Mouse (Mus musculus) mouse embryonic stem cell (cell line): ENCODE results near the gene Nat8f1.
"Not testable (repeated sequence)": the region's sequence is repeated elsewhere in the genome, so short reads cannot be mapped to it uniquely, and the experiment has no call there.

ENCODE experiments used
- in situ Hi-C, 2 experiments: fragments of 300-500 bp; cut with MboI; formaldehyde crosslinking; loops; 1 replicate in 1 of 2; 3 replicates in 1 of 2; pipeline ENCODE4 v1.14.3; 2019 to 2020; ENCODE audit warnings: low sequenced_read_pairs in 2 of 2, low pct_unique_long_range_greater_than_20kb in 1 of 2, mixed read lengths in 1 of 2; ENCODE audit not compliant: unreplicated experiment in 1 of 2

The Nat8f1 gene

DNA sequence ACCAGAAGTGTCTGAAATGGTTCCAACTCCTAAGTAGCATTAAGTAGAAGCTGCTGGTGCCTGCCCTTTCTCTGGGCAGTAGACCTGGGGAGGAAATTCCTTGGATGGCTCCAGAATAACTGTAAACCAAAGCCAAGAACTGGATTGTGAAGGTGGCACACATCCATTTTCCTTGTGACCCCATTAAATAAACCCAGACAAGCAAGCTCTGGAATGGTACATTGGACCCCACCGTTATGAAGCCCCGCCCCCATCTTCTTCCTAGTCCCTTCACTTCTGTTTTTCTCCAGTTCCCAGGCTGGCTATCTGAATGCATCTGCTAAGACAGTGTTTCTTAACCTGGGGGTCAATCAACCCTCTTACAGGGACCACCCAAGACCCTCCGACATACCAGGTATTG, 3.9 kb downstream of the Nat8f1 start, which contains the start of gene Tprkb:
TSS of gene Tprkb (plus strand) at position 279 of the 400 bp plus-strand sequence.
- in situ Hi-C loops: no loop called here

DNA sequence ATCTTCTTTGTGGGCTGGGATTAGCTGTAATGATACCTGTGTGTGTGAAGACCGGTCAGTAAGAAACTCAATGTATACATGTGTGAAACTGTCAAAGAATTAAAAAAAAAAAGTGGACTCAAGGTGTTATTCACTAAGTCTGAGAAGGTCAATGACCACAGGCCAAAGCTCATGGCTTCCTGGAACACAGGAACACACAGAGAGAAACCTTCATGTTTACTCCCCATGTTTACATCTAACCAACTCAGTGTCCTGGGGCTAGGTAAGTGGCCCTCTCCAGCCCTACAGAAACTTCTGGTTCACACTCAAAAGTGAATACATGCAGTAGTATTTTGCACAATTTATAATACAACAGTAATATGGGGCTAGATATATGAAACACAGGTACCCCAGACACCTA, 5.8 kb downstream of the Nat8f1 start:
- in situ Hi-C loops: loop anchor here in 1 of 2 experiments (10.0 kb wide), 1 partner anchor 95 kb away; no protein-coding TSS in a partner anchor

DNA sequence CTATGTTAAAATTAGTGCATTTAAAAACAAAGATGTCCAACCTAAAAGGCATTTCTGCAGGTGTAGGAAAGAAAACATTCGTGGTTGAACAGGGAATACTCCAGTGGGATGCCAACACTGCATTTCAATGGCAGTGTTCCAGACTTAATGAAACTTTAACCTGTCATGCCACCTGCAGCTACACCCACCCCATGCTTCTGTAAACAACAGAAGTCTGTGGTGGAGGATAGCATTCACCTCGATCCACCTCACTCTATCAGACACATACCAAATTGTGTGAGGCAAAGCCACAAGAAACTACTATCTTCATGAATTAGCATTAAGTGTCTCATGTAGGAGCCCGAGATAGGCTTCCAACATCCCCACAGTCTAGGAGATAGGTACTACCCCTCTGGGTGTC, 7.1 kb downstream of the Nat8f1 start:
- in situ Hi-C loops: loop anchor here in 1 of 2 experiments (10.0 kb wide), 1 partner anchor 96 kb away; no protein-coding TSS in a partner anchor

DNA sequence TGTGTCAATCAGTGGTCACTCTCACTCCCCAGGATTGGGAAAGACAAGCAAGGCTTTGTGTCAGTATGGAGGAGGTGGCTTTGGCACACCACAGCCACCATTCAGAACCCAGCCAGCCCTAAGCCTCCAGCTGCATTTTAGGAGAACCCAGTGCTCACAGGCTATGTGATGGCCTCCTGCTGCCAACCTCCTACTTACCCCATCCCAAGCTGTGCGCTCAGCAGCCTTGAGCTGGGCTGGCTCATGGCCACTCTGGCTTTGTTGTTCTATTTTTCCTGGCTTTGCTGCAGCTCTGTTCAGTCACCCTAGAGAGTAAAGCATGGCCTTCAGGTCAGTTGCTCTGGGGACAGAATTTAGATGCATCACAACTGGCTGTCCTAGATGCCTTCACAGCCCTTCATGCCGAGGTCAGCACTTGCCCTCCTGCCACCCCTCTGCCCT, 8.6 kb downstream of the Nat8f1 start:
- in situ Hi-C loops: loop anchor here in 1 of 2 experiments (10.0 kb wide), 1 partner anchor 98 kb away; no protein-coding TSS in a partner anchor

DNA sequence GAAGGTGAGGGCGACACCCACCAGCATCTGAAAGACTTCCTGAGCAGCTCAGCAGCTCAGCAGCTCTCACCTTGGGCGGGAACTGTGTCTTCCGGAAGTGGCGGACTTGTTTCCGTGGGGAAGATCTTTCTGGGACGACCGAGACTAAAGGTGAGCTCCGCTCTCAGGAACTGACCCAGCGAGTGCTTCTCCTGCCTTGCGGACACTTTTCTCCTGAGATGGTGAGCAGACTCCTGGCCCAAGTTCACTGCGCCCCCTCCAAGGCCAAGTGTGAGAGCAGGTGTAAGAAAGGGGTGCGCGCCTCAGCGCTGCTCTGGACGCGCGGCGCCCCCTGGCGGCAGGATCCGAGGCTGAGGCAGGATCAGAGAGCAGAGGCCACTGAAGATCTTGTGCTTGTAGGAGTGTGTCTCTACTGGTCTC, 10.8 kb downstream of the Nat8f1 start, which contains the start of gene Nat8f4:
TSS of gene Nat8f4 (minus strand) at position 243 of the 420 bp plus-strand sequence.
- in situ Hi-C loops: loop anchor here in 1 of 2 experiments (5.0 to 10.0 kb wide), 2 partner anchors 57 to 100 kb away; no protein-coding TSS in a partner anchor

DNA sequence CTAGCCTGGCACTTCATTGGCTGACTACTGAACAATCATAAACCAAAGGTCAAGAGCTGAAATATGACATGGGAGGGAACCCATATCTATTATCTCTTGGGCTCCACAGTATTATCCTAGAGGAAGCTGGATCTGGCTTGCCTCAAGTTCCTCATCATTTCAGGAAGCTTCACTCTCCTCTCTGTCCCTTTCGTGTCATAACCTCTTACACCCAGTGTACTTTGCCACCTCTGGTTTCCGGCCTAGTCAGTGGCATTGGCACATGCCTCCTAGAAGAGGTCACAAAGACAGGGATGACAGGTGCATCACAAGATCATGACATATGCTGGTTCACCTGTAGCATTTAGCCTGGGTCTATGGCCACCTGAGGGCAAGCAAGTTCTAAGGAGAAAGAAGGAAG, 13.2 kb downstream of the Nat8f1 start:
- in situ Hi-C loops: loop anchor here in 1 of 2 experiments (5.0 to 10.0 kb wide), 2 partner anchors 55 to 102 kb away; no protein-coding TSS in a partner anchor

DNA sequence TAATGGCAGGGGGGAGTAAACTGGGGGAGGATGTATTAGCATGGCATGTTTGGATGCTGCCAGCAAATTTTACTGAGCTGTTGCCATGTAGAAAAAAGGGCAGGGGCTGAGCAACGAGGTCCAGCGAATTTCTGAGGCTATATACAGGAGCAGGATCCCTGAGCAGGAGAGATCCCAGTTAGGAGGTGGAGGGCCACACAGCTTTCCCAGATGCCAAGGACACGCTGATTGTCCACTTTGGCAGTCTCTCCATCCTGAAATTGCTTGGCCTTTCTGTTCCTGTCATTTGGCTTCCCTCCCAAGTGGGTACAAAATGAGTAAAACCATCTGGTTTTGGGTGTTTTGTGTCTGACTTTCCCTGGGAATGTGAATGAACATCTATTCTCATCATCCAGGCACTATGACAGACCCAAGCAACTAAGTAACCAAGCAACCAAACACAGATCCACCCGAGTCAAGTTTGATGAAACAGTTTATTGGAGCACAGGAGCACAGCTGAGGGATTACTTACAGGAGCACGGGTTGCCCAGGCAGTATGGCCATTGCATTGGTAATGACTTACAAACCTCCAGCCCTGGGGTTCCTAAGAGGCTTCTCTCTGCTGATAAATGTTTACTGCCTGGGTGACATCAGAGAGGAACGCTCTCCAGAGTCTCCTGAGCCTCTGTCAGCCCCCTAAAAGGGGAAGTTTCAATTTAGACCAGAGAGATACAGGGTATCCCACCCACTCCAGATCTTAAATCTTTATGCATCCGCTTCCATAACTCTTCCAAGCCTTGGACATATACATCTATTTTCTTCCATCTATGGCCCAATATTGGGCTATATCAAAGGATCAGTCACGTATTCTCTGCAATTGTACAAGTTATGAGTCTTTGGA, 16.7 kb downstream of the Nat8f1 start:
- in situ Hi-C loops: not testable (repeated sequence)

DNA sequence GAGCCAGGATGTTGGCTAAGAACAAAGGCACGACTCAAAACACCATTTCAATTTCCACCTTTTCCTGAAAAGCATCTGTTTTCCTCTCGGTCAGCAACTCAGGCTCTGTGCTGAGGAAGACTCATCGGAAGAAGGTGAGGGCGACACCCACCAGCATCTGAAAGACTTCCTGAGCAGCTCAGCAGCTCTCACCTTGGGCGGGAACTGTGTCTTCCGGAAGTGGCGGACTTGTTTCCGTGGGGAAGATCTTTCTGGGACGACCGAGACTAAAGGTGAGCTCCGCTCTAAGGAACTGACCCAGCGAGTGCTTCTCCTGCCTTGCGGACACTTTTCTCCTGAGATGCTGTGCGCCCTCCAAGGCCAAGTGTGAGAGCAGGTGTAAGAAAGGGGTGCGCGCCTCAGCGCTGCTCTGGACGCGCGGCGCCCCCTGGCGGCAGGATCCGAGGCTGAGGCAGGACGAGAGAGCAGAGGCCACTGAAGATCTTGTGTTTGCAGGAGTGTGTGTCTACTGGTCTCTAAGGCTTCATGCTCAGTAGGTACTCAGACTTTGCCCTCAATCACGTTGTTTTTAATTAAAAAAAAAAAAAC, 20.3 kb downstream of the Nat8f1 start:
- in situ Hi-C loops: not testable (repeated sequence)

DNA sequence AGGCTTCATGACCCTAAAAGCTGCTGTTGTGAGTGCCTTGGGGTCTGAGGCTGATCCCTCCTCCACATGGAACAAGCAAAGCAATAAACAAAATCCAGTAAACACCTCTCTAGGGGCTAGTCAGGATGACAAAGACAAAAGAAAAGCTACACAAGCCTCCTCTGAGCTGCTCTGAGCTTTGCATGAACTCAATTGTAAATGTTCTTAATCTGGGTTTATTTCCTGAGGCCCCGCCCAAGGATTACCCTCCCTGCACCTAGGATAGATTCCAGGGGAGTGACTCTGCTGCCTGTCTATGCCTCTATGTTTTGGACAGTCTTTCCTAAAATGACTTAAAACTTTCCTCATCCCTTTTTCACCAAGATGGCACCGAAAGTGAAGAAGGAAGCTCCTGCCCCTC, 26.5 kb downstream of the Nat8f1 start:
- in situ Hi-C loops: no loop called here

DNA sequence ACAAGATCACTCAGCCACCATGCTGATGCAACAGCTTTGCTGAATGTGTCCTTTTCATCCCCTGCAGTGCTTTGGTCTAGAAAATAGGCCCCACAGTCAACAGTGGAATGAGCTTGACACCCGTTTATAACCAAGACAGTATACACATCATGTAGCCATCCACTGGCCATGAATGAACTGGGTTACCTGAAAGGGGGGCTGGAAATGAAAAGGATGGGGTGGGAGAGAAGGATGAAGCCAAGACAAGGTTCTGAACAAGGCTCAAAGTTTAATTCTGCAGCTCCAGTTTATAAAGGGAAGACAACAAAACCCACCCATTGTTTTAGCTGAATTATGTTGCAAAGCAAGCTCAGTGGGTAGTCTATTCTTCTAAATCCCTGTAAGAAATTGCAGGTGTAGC, 31.2 kb downstream of the Nat8f1 start:
- in situ Hi-C loops: no loop called here

DNA sequence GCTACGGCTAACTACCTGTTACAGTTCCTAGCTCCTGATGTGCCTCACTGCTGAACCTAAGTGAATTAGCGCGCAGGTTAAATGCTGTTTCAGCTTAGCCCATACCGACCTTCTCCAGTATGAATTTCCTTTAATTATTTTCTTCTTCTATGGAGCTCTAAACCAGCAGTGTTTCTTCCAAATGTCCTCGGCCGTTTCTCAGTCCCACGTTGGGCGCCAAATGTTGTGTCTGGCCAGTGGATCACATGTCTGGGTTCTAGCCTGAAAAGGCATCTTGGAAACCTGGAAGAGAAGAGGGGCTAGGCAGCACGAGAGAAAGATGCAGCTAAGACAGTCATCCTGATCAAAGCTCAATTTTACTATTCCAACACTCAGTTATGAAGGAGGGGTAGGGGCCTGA, 32.2 kb downstream of the Nat8f1 start:
- in situ Hi-C loops: not testable (repeated sequence)

DNA sequence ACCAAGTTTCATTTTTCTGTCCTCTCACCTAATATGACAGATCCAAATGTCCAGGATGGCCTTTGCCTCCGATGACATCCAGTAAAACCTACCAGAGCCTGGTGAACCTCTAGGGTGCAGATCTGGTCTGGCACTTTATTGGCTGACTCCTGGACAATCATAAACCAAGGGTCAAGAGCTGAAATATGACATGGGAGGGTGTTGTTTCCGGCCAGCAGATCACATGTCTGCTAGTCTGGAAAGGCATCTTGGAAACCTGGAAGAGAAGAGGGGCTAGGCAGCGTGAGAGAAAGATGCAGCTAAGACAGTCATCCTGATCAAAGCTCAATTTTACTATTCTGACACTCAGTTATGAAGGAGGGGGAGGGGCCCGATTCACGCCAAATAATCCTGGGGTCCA, 46.5 kb downstream of the Nat8f1 start, which contains the start of gene Nat8f2:
TSS of gene Nat8f2 (minus strand) at position 153 of the 400 bp plus-strand sequence.
- in situ Hi-C loops: not testable (repeated sequence)

DNA sequence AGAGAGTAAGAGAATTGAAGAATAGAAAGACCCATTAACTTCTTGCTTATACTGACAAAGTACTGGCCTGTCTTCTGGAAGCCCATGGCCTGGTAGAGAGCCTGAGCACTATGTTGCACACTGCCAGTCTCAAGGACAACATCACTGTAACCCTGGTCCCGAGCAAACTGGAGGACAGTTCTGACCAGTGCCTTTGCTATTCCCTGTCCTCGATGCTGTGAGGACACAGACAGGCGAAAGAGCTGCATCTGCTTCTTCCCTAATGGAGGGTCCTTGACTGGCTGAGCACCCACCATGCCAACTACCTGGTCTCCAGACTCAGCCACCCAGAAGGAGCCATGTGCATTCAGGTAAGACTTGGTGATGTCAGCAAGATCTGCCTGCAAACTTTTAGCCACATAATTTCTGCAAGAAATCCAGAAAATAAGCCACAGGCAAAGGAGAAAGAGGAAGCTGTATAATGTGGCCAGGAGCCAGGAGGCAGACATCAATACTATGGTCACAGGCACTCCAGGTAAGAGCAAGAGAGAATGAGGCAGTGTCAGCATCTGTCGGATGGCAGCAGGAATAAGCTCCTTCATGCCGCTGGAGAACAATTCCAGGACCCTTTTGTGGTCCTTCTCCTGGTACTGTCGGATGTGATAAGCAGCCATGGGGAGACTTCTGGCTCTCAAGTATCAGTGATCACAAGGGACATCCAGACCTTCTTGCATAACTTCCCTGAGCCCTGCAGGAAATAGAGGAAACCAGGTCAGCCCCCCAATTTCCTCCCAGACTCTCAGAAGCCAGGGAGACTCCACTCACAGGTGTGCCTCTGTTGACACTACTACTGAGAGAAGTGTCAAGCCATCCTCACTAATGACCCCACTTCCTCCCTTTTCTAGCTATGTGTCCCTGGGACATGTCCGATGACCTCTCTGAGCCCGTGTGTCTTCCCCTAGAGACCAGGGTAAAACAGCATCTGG, 47.5 kb downstream of the Nat8f1 start:
- in situ Hi-C loops: no loop called here

DNA sequence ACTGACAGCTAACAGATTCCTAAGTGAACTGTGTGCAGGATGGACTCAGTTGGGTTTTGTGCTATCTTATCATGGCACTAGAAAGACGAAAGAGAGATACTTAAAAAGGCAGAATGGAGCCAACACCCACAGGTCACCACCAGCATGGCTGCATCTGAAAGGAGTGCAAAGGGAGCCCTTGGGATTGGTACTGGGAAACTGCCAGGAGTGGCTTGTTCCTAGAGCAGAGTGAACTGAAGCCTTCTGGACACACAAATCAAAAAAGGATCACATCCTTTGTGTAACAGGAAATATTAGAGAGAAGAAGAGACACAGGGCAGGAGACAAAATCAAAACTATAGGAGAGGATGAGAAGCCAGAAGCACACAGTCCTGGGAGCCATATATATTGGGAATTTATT, 48.5 kb downstream of the Nat8f1 start:
- in situ Hi-C loops: not testable (repeated sequence)

DNA sequence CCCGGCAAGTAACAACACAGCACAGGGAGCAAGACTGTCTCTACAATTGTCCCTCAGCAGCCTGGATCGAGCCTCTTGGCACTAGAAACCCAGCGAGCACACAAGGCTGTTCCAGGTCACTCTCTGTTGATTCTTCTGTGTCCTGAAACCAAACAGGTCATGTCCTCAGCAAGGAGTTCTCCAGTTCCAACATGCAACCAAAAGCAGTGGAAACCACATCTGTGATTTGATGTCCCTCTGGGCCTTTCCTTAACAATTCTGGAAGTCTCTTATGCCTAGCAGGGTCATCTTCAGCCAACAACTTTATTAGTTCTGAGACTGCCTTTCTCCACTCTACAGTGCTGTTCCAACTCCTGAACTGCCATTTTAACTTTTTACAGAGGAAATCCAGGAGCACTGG, 49.3 kb downstream of the Nat8f1 start:
- in situ Hi-C loops: not testable (repeated sequence)

DNA sequence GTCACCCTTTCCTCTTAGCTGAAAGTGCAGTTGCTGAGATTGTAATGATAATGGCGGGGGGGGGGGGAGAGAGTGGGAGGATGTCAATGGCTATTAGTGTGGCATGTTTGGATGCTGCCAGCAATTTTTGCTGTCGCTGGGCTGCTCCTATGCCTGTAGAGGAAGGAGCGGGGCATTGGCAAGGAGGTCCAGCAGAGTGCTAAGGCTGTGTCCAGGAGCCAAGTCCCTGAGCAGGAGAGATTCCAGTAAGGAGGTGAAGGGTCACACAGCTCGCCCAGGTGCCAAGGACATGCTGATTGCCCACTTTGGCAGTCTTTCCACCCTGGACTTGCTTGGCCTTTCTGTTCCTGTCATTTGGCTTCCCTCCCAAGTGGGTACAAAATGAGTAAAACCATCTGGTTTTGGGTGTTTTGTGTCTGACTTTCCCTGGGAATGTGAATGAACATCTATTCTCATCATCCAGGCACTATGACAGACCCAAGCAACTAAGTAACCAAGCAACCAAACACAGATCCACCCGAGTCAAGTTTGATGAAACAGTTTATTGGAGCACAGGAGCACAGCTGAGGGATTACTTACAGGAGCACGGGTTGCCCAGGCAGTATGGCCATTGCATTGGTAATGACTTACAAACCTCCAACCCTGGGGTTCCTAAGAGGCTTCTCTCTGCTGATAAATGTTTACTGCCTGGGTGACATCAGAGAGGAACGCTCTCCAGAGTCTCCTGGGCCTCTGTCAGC, 50.4 kb downstream of the Nat8f1 start:
- in situ Hi-C loops: not testable (repeated sequence)

DNA sequence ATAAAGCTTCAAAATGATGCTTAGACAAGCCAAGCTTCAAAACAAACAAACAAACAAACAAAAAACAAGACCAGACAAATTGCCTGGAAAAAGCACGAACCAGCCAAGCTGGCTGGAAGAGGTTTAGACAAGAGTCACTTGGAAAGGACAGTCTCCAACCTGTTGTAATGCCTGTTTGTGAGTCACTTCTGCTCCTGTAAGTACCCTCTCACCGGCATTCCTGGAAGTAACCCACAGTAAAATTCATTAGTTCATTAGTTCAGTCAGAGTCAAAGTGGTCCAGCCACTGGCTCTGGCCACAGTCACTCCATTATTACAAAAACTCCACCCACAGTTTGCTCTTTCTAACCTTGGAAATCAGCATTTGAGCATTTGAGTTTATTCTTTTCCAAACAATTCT, 51.6 kb downstream of the Nat8f1 start:
- in situ Hi-C loops: no loop called here

DNA sequence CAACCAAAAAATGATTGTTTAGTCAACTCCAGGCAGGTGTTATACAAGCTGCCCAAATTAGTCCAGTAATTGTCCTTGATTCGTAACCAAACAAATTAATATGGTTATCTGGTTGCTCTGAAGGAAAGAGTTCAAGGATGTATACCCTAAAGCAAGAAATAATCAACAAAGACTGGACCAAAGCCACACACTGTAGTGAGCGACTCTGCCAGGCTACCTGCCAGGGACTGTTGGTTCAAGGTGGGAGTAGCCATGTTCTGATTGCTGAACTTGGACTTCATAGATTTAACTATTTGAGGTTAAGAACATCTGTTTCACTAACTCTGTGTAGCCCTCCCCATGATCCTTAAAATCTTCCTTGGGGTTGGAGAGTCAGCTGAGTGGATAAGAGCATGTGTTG, 52.4 kb downstream of the Nat8f1 start:
- in situ Hi-C loops: no loop called here
